Mouse (Mus musculus) heart, postnatal 0 days (tissue): ENCODE results near the gene 9430007A20Rik.

ENCODE experiments used
- CTCF ChIP-seq: IDR thresholded peaks from 2 replicates; pipeline ENCODE4 v1.5.1; 2016; ENCODE audit warnings: antibody characterized with exemption, control low read depth, low read depth
- EP300 ChIP-seq: IDR thresholded peaks from 2 replicates; pipeline ENCODE4 v1.6.1; 2016; ENCODE audit warnings: antibody characterized with exemption, low read depth

DNA sequence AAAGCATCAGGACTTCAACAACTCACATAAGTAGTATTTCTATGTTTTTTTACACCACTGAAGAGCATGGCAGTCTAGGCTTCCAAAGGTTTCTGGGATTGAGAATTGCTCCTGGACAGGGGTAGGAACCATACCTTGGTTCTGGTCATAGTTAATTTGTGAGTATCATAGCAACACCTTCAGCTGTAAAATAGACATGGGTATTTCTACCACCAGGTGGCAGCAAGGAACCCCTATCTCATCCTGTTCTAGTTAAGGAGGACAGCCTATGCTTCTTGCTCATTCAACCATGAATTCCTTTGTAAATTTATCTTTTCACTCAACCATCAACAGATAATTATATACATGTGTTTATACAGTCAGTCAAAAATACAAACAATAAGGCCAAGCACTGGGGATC is 40.2 kb downstream of the 9430007A20Rik start:
- TF ChIP-seq CTCF (no peak), EP300 (no peak)
